Mouse (Mus musculus) stomach, postnatal 0 days (tissue): ENCODE data around the gene Dnah11.

Experiments used
- CTCF ChIP-seq: IDR thresholded peaks from 2 replicates; pipeline ENCODE4 v1.5.1; 2016; ENCODE audit warnings: antibody characterized with exemption, low read depth, mild to moderate bottlenecking, moderate library complexity
- EP300 ChIP-seq: optimal IDR thresholded peaks from 2 replicates; pipeline ENCODE3; 2016; ENCODE audit warnings: antibody characterized with exemption

- TF ChIP-seq CTCF: no peak
- TF ChIP-seq EP300: no peak
Measured at GRCm38 (mm10) chr12:118011921-118012320, 186.9 kb downstream of the Dnah11 start.
